Mouse (Mus musculus) heart, postnatal 25 days (tissue): Measurements from ENCODE around the gene Vav3. TPM values are rescaled to one million over a fixed set of nuclear protein-coding genes. Genes with fewer than 3 reads are reported as not detected.

Experiments
- total RNA-seq, 2 experiments: library from RNA; stranded (reverse); gene quantifications; 2 replicates each; pipeline ENCODE4 v1.2.3; 2021

Vav3 gene
- total RNA-seq, 2 experiments from 2014 or later, result 6.2 to 6.3 TPM

Other genes starting within 250 kb of the Vav3 start
- 1 to 10 TPM; 6.1 to 6.7 TPM for gene Slc25a24, start 217.5 kb upstream of the Vav3 start, total RNA-seq